Comparison of ENCODE assay signal across 8 mouse cellular contexts in genomic region chrX:151046321-151046720, GRCm38 (mm10). TPM values are rescaled to one million over a fixed set of nuclear protein-coding genes. Genes with fewer than 3 reads are reported as not detected.
DNase-seq lines count a peak whose midpoint lies in the region; ATAC-seq and TF ChIP-seq lines count a peak whose summit lies in the region.

No protein-coding gene starts in this region.

- TF ChIP-seq EP300 in heart, adult 2 months (IDR thresholded peaks at IDR 0.05; ENCODE audit: insufficient read depth, low read depth, low read length): no peak

- H3K4me3 ChIP-seq in heart, adult 2 months: peak overlapping the region; percentile 62; the same call in 1 of the 2 replicates
- H3K4me3 ChIP-seq in neural tube, embryonic 11.5 days (ENCODE audit: low read depth, low read length): peak overlapping the region; percentile 70; the same call in 1 of the 2 replicates
- H3K4me3 ChIP-seq in limb, embryonic 14.5 days (replicated peaks; ENCODE audit: low read length): peak overlapping the region; percentile 64
- peak overlapping the region; percentile 63 for H3K4me3 ChIP-seq in stomach, embryonic 16.5 days (replicated peaks; ENCODE audit: low read length)

- no peak for DNase-seq in heart, adult 2 months
- no peak for DNase-seq in heart, adult 18-20 months
- DNase-seq in neural tube, embryonic 11.5 days (ENCODE audit: low spot score): no peak
- DNase-seq in neural tube, embryonic 10.5 days (ENCODE audit: extremely low spot score, low spot score): no peak
- DNase-seq in limb, embryonic 14.5 days (ENCODE audit: low spot score): no peak
- DNase-seq in right cerebral cortex, postnatal 14 days: no peak
- DNase-seq in MN1 (ENCODE audit: low spot score): no peak

- no peaks in the 10 kb centered on the region for H3K27me3 ChIP-seq in heart, adult 2 months (ENCODE audit: control insufficient read depth, insufficient read depth, low read length)
- H3K27me3 ChIP-seq in neural tube, embryonic 11.5 days (ENCODE audit: control insufficient read depth, insufficient read depth, low read length): no peaks in the 10 kb centered on the region
- no peaks in the 10 kb centered on the region for H3K27me3 ChIP-seq in limb, embryonic 14.5 days (ENCODE audit: control insufficient read depth, insufficient read depth, low read length)
- H3K27me3 ChIP-seq in stomach, embryonic 16.5 days (ENCODE audit: control insufficient read depth, insufficient read depth, low read length): no peaks in the 10 kb centered on the region; the same call in 1 of the 2 replicates

- no peaks in the 10 kb centered on the region for H3K36me3 ChIP-seq in heart, adult 2 months (ENCODE audit: control insufficient read depth, insufficient read depth, low read length)
- H3K36me3 ChIP-seq in neural tube, embryonic 11.5 days (ENCODE audit: control insufficient read depth, insufficient read depth, low read length): no peaks in the 10 kb centered on the region
- H3K36me3 ChIP-seq in limb, embryonic 14.5 days (ENCODE audit: control insufficient read depth, insufficient read depth, low read length): no peaks in the 10 kb centered on the region
- H3K36me3 ChIP-seq in stomach, embryonic 16.5 days (ENCODE audit: control insufficient read depth, insufficient read depth, low read length): no peaks in the 10 kb centered on the region

- no peak overlapping the region for H3K9ac ChIP-seq in heart, adult 2 months (ENCODE audit: low read depth, low read length)
- no peak overlapping the region for H3K9ac ChIP-seq in neural tube, embryonic 11.5 days (ENCODE audit: low read length)
- no peak overlapping the region for H3K9ac ChIP-seq in limb, embryonic 14.5 days (ENCODE audit: low read depth, low read length, severe bottlenecking)
- peak overlapping the region; percentile 84; the same call in 1 of the 2 replicates for H3K9ac ChIP-seq in stomach, embryonic 16.5 days (ENCODE audit: low read length)

- H3K79me2 ChIP-seq in heart, adult 2 months (replicated peaks; ENCODE audit: control insufficient read depth, insufficient read depth, low read length): no peaks in the 10 kb centered on the region

- ATAC-seq in neural tube, embryonic 11.5 days (ENCODE audit: insufficient read depth, low FRiP score, low TSS enrichment): no peak
- no peak; the same call in 1 of the 2 replicates for ATAC-seq in limb, embryonic 14.5 days (ENCODE audit: low FRiP score, low read depth)
- 0 out of 2 replicates have a peak, but pooled peaks have one; percentile 3 for ATAC-seq in stomach, embryonic 16.5 days (ENCODE audit: insufficient read depth, low FRiP score)

- no peaks in the 10 kb centered on the region for H3K9me3 ChIP-seq in neural tube, embryonic 11.5 days (ENCODE audit: control insufficient read depth, low read length)
- no peaks in the 10 kb centered on the region for H3K9me3 ChIP-seq in limb, embryonic 14.5 days (ENCODE audit: control insufficient read depth, low read length)
- H3K9me3 ChIP-seq in stomach, embryonic 16.5 days (replicated peaks; ENCODE audit: control insufficient read depth, low read length): no peaks in the 10 kb centered on the region

- no peak for TF ChIP-seq POLR2A in heart, adult 2 months (IDR thresholded peaks at IDR 0.05; ENCODE audit: insufficient read depth, low read depth, low read length)
- TF ChIP-seq POLR2A in limb, embryonic 14.5 days (IDR thresholded peaks at IDR 0.05; ENCODE audit: borderline replicate concordance, extremely low read depth, insufficient read depth, insufficient read length): no peak

- TF ChIP-seq CTCF in heart, adult 2 months (IDR thresholded peaks at IDR 0.05): no peak

- intact Hi-C loops in heart, adult 2 months (cut with DNase I): loop anchor here (5.0 kb wide), 2 partner anchors 51 to 79 kb away; partner anchors contain the start of gene Tsr2

- H3K4me2 ChIP-seq in neural tube, embryonic 11.5 days (ENCODE audit: low read depth): peak overlapping the region; percentile 15; the same call in 1 of the 2 replicates
- peak overlapping the region; percentile 68 for H3K4me2 ChIP-seq in limb, embryonic 14.5 days (replicated peaks; ENCODE audit: low read depth, low read length, severe bottlenecking)
- peak overlapping the region; percentile 52 for H3K4me2 ChIP-seq in stomach, embryonic 16.5 days (ENCODE audit: low read depth, low read length)

- peak overlapping the region; percentile 26 for H3K27ac ChIP-seq in heart, adult 2 months
- H3K27ac ChIP-seq in neural tube, embryonic 11.5 days (ENCODE audit: low read depth, low read length): no peak overlapping the region
- peak overlapping the region; percentile 87 for H3K27ac ChIP-seq in limb, embryonic 14.5 days (replicated peaks; ENCODE audit: low read depth, low read length)
- H3K27ac ChIP-seq in stomach, embryonic 16.5 days (ENCODE audit: low read length): peak overlapping the region; percentile 85

- 39% methylated on average over 11 of the region's 11 CpGs for WGBS in heart, adult 2 months
- WGBS in neural tube, embryonic 11.5 days: 48% methylated on average over 11 of the region's 11 CpGs
- WGBS in limb, embryonic 14.5 days: 50% methylated on average over 11 of the region's 11 CpGs
- WGBS in stomach, embryonic 16.5 days: 34% methylated on average over 11 of the region's 11 CpGs

- H3K4me1 ChIP-seq in heart, adult 2 months (ENCODE audit: control insufficient read depth, insufficient read depth, low read length): no peaks in the 10 kb centered on the region; the same call in 1 of the 2 replicates
- H3K4me1 ChIP-seq in neural tube, embryonic 11.5 days (ENCODE audit: control insufficient read depth, insufficient read depth, low read length): peaks cover 3% of the 10 kb centered on the region; the same call in 1 of the 2 replicates
- H3K4me1 ChIP-seq in limb, embryonic 14.5 days (ENCODE audit: control insufficient read depth, insufficient read depth, low read length): 0 out of 2 replicates have a peak, but pooled peaks cover 5% of the 10 kb centered on the region
- H3K4me1 ChIP-seq in stomach, embryonic 16.5 days (ENCODE audit: control insufficient read depth, insufficient read depth, low read length): no peaks in the 10 kb centered on the region

RNA-seq across cellular contexts. Expression of gene Fgd1, which starts 0.4 kb away (rescaled TPM):
- total RNA-seq in heart, adult 2 months (2021): 10 to 100 TPM in 1 of 2 experiments, 1 to 10 TPM in 1; 8.4 to 10.3 TPM
- 8.9 and 10.1 TPM in 2 replicates for polyA plus RNA-seq in heart, adult 2 months (2012; rRNA removed)
- total RNA-seq in heart, adult 18-20 months (2021): 1 to 10 TPM; 6.2 to 7.4 TPM
- 10.8 and 11.5 TPM in 2 replicates for polyA plus RNA-seq in neural tube, embryonic 11.5 days (2014; fragmentation: Nextera tagmentation; extraction: Ambion mirVana)
- polyA plus RNA-seq in limb, embryonic 14.5 days (2012; rRNA removed): 42.8 and 49.9 TPM in 2 replicates
- polyA plus RNA-seq in limb, embryonic 14.5 days (2014; fragmentation: Nextera tagmentation; extraction: Ambion mirVana): 15.7 and 18.6 TPM in 2 replicates
- 5.5 and 6.7 TPM in 2 replicates for polyA plus RNA-seq in stomach, embryonic 16.5 days (2015; fragmentation: Nextera tagmentation; extraction: Ambion mirVana)

RNA-seq across cellular contexts. Expression of gene Gnl3l, which starts 29.2 kb away (rescaled TPM):
- 10 to 100 TPM; 36.8 to 38.9 TPM for total RNA-seq in heart, adult 2 months (2021)
- 10.8 and 17.1 TPM in 2 replicates for polyA plus RNA-seq in heart, adult 2 months (2012; rRNA removed)
- 10 to 100 TPM; 32.9 TPM for total RNA-seq in heart, adult 18-20 months (2021)
- 44.3 and 49.8 TPM in 2 replicates for polyA plus RNA-seq in neural tube, embryonic 11.5 days (2014; fragmentation: Nextera tagmentation; extraction: Ambion mirVana)
- 17.2 and 17.6 TPM in 2 replicates for polyA plus RNA-seq in limb, embryonic 14.5 days (2012; rRNA removed)
- polyA plus RNA-seq in limb, embryonic 14.5 days (2014; fragmentation: Nextera tagmentation; extraction: Ambion mirVana): 20.6 and 21.0 TPM in 2 replicates
- polyA plus RNA-seq in stomach, embryonic 16.5 days (2015; fragmentation: Nextera tagmentation; extraction: Ambion mirVana): 25.2 and 26.7 TPM in 2 replicates

RNA-seq across cellular contexts. Expression of gene Tsr2, which starts 50.0 kb away (rescaled TPM):
- 10 to 100 TPM; 12.5 to 12.8 TPM for total RNA-seq in heart, adult 2 months (2021)
- 4.9 and 9.3 TPM in 2 replicates for polyA plus RNA-seq in heart, adult 2 months (2012; rRNA removed)
- total RNA-seq in heart, adult 18-20 months (2021): 10 to 100 TPM; 13.7 to 16.4 TPM
- polyA plus RNA-seq in neural tube, embryonic 11.5 days (2014; fragmentation: Nextera tagmentation; extraction: Ambion mirVana): 44.8 and 47.9 TPM in 2 replicates
- 24.5 and 34.9 TPM in 2 replicates for polyA plus RNA-seq in limb, embryonic 14.5 days (2012; rRNA removed)
- 37.9 and 40.3 TPM in 2 replicates for polyA plus RNA-seq in limb, embryonic 14.5 days (2014; fragmentation: Nextera tagmentation; extraction: Ambion mirVana)
- 28.4 and 31.1 TPM in 2 replicates for polyA plus RNA-seq in stomach, embryonic 16.5 days (2015; fragmentation: Nextera tagmentation; extraction: Ambion mirVana)

Comparison
In these comparisons a context has a peak if more than half of its experiments do, and no peak if none do; other contexts are left out.
1. H3K4me2 ChIP-seq: peak in every context shown above with its lines; median percentile 68 in limb, embryonic 14.5 days; 52 in stomach, embryonic 16.5 days; 15 in neural tube, embryonic 11.5 days.